Mouse (Mus musculus) heart, postnatal 36 days (tissue): ENCODE measurements around the gene Ak9. TPM values are rescaled to one million over a fixed set of nuclear protein-coding genes. Genes with fewer than 3 reads are reported as not detected.

Experiments used
- DNase-seq, 2 experiments: peaks; one replicate each; pipeline ENCODE4 v3.0.0; 2021 to 2022
- intact Hi-C: fragments of 180-260 bp; cut with DNase I; formaldehyde crosslinking; loops from one replicate; pipeline ENCODE4 v1.15.1; 2025
- total RNA-seq, 2 experiments: library from RNA; stranded (reverse); gene quantifications; 2 replicates each; pipeline ENCODE4 v1.2.3; 2021

The Ak9 gene
- total RNA-seq = not detected

DNA sequence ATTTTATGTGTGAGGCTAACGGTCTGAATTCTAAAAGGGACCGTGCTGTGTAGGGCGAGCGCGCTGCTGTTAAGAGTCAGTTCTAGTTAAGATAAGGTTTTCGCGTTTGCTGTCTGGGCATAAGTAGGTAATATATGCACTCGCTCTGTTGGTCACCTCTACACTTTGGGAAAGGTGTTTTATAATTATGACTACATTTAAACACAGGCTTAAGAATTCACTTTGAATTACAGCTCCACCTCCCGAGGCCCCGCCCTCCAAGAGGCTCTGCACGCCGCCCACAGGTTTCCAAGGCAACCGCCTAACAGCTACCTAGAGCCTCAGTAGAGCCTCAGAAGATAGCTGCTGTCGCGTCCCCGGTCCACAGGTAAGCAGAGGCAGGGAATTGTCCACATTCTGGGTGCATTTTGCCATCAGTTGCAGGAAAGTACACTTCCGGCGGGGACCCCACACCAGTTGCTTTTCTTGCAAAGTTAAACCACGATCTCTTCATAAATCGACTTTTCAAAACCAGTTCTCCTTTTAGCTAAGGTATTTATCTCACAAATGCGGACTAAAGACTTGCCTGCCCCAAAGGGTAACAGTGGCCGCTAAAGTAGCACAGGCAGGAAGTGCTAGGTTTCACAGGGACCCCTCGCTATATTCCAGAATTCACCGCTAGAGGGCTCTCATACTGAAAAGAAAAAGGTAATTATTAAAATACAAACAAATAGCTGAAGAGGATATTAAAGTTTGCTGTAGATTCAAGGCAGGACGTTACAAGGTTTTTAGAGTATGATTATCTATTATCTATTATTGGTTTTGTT lies at the start of gene Ak9:
Gene Ak9 (plus strand): TSS at position 342 of the 806 bp plus-strand sequence.
- peak; percentile 85 to 86 for DNase-seq
- intact Hi-C loops = loop anchor here (5.0 to 10.0 kb wide), 5 partner anchors 151 to 503 kb away; partner anchors contain the start of genes Cdc40, Cep57l1, Sesn1 and Wasf1

DNA sequence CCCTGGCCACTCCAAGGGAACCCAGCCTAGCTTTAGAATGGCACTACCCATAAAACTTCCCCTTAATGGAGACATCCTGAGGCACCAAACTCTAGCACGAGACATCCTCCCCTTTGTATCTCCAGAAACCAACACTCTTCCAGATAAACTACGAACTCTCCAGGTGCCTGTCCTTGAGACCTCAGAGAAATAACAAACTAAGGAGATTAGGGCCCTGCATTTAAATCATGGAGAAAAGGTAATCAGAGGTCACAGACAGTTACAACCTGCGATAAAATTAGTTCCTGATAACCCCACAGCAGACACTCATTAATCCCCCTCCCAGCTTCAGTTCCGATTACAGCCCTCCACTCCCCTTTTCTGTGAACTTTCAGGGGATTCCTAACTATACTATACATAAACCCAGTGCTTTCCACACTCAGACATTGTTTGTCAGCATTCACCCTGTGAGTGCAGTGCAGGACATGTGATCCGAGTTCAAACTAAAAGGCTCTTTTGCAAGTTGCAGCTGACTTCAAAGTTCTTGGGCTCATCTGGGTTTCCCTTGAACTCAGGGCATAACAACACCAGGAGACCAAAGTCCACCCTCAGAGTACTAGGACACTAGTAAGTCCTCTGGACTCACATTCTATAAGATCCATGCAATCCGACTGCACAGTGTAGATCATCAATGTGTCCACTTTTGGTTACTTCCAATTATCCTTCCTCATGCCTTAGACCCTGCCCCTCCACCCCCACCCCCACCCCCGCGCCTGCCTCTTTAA lies 43.4 kb upstream of the Ak9 start:
- DNase-seq = no peak
- intact Hi-C loops = loop anchor here (5.0 kb wide), 1 partner anchor 243 kb away; no protein-coding TSS in a partner anchor

DNA sequence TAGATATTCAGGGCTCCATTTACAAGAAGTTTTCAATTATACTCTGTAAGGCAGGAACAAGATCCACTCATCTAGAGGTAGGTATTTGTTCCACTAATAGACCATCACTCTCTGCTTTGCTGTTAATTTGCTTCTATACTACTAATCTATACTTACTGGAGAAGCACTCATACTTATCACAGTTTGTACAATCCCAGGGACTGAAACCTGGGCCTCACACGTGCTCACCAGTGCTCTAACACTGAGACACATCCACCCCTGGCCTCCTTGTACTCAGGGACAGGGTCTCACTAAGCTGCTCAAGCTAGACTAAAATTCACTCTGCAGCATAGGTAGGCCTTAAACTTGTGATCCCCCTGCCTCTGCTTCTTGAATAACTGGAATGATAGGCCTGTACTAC lies 42.6 kb upstream of the Ak9 start:
- intact Hi-C loops = loop anchor here (5.0 kb wide), 1 partner anchor 244 kb away; no protein-coding TSS in a partner anchor
- DNase-seq = no peak

DNA sequence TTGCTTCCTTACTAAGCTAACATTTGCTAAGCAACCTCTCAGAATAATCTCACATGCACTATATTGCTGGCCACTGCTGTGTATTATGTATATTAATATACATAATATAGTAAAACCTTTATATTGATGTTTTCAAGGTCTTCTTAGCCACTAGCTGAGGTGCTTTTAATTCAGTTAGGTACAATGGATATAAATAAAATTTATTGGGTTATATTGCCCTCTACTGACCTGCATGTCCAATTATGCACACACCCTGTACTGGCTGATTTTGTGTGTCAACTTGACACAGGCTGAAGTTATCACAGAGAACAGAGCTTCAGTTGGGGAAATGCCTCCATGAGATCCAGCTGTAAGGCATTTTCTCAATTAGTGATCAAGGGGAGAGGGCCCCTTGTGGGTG lies 41.9 kb upstream of the Ak9 start:
- intact Hi-C loops = loop anchor here (5.0 kb wide), 1 partner anchor 245 kb away; no protein-coding TSS in a partner anchor
- no peak for DNase-seq

DNA sequence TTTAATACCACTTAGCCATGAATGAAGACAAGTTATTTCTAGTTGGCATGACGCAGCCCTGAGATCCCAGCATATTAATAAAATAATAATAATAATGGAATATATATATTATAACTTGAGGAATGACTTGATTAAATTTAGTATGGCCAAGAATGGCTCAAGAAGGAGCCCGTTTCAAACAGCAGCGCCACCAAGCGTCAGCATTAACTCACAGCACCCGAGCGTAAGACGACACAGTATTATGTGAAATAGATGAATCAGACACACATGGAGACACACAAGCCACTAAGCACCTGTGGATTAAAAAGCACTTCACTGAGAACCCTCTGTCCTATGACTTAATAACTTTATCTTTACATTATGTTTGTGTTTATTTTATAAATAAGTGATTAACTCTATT lies 31.9 kb upstream of the Ak9 start:
- no peak for DNase-seq
- intact Hi-C loops = no loop called here

DNA sequence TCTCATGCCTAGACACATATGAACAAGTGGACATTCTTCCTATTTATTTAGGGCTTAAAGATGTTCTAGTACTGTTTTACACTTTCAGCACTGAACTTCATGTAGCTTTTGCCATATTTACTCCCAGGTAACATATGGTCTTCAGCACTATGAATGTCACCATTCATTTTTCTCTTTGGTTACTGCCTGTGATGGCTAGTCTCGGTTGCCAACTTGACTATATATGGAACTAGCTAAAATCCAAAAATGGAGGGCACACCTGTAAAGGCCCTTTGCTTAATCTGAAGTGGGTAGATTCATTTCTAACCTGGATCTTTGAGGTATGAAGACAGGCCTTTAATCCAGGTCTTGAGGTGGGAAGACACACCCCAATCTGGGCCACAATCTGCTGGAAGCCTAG lies 28.9 kb upstream of the Ak9 start:
- intact Hi-C loops = no loop called here
- DNase-seq = no peak

DNA sequence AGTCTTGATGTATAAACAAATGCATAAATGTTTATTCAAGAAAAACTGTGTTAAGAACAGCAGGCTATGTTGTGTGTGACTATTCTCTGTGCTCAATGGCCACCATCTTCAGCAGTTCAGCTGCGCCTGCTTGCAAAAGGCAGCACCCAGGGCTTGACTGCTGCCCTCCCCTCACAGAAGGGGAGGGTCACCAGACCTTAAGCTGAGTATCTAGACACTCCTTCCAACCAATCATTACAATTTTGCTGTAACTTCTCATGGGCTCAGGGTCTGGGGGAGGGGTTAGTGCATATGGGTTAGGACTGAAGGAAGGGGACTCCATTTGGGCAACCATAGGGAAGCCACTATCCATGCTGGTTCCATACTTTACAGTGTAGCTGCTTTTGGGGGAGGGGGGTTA lies 25.0 kb upstream of the Ak9 start:
- intact Hi-C loops = no loop called here
- no peak for DNase-seq

DNA sequence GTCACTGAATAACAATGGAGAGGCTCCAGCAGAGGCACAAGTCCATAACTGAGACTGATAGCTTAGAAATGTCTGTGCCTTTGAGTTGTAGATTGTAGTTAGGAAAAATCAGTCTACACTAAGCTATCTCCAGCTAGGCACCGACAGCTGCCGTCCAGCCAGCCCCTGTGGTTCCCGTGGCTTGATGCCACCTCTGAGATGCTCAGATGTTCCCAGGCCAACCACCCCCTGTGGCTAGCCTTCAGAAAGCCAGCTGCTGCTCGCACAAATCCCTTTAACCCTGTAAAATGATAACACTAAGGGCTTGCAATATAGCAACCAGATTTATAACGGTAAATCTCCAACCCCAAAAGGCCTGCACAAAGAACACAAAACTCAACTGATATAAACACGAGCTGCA lies 23.6 kb upstream of the Ak9 start:
- intact Hi-C loops = no loop called here
- DNase-seq = no peak

DNA sequence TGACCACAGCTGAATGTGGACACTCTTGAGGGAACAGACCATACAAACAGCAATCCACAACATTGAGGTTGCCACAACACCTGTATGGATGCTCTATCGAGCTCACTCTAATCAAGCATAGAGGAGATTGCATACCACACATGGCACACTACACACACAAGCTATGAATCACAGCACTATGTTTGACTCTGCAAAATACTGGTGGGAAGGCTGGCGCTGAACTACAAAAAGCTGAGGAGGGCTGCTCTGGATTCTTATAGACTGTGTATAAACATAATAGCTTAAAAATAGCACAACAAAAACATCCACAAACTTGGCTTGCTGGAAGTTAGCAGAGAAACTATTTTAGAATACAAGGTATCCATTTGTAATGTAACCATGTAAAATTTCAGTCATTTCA lies 23.0 kb upstream of the Ak9 start:
- DNase-seq = no peak
- intact Hi-C loops = no loop called here

DNA sequence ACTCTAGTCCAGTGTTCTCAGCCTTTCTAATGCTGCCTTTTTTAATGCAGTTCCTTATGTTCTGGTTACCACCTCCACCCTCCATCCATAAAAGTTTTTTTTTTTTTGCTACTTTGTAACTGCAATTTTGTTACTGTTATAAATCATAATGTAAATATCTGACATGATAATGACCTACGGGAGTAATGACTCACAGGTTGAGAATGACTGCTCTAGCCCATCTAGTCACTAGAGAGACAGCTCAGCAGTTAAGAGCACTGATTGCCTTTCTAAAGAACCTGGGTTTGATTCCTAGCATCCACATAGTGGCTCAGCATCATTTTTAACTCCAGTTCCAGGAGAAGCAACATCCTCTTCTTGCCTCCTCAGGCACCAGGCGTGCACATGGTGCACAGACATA lies 21.7 kb upstream of the Ak9 start:
- intact Hi-C loops = no loop called here
- no peak for DNase-seq

DNA sequence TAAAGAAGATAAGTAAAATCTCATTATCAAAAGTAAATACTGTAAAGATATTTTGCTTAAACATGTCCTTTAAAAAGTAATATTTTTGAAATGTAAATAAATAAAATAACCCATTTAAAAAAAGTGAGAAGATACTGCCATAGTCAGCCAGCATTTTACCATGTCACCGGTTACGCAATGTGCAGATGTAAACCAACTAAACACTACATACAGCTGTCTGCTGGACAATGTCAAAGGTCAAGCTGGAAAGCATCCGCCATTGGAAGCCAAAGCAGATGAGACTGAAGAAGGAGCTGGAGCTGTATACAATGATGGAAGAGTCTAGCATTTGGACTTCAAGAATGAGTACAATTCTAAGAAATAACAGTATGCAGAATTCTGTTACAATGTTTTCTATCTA lies 16.2 kb upstream of the Ak9 start:
- DNase-seq = no peak
- intact Hi-C loops = loop anchor here (5.0 kb wide), 1 partner anchor 285 kb away; no protein-coding TSS in a partner anchor

DNA sequence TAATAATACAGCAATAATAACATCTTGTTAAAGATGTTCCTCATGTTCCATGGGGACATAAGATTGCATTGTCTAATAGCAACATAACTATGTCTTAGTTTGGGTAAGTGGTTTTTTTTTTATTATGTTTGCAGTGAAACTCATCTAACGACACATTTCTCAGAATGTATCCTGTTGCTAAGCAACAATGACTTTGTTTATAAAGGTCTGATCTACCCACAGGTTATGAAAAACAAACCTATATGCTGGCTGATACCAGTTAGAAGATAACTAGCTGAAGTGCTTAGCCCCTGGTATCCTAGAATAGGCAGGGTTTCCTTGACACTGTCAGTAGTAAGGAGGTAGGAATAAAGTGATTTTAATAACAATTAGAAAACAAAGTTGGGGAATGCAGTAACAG lies 15.7 kb upstream of the Ak9 start:
- DNase-seq = no peak
- intact Hi-C loops = loop anchor here (5.0 kb wide), 1 partner anchor 286 kb away; no protein-coding TSS in a partner anchor

DNA sequence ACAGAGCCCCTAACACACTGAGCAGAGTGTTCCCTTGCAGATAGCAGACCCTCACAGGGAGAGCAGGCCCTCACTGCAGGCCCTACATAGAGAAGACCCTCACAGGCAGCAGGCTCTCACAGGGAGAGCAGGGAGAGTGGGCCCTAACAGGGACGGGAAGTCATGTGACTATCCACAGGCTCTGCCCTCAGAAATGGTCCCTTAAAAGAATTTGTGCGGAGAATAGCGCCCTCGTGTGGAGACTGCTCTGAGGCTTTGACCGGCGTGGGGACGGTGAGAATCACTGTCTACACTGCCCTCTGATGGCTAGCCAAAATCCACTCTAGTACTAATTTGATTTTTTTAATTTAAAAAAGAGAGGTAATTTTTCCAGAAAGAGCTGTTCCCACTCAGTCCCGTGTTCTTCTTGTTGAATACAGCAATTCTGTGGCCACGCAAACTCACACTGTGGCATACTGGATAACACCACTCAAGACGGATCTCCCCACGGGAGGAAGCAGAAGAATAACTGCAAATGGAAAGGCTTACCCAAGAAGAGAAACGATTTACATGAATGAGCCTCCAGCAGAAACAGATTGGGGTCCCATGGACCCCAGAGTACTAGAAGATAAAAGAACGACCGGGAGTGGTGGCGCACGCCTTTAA lies 14.9 kb upstream of the Ak9 start:
- intact Hi-C loops = loop anchor here (5.0 kb wide), 1 partner anchor 287 kb away; no protein-coding TSS in a partner anchor
- DNase-seq = peak; percentile 74 to 77

DNA sequence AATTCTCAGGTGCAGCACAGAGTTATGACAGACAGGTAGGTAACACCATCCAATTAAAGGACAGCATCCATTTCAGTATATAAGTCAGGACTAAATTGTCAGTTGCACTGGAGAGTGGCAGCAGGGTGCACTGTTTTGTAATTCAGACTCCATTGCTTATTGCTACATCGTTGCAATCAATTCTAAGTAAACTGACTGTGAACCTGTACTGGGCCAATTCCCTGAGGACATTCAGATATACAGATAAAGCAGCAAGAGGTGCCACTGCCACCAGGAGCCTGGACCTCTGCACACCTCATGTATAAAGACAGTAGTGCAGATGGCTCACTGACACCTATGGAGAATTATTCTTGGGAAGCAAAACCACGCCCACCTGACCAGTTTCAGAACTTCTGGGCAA lies 12.8 kb upstream of the Ak9 start:
- intact Hi-C loops = no loop called here
- DNase-seq = no peak

DNA sequence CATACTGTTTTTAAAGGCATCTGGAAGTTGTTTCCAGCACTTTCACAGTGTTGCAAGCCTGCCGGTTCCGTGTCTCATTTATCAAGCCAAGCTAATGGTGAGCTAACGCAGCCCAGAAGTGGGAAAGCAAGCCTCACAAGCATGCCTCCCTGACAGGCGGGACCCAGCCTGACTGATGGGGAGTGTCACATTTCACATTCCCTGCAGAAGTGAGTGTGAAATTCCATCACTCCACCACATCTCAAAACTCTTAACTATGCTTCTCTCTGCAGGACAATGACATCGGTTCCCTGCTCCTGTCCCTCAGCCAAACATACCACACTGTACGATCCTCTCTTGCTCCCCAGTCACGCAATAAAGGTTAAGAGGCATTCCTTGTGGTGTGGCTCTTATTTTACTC lies 10.8 kb upstream of the Ak9 start:
- DNase-seq = peak in 1 of 2 experiments; percentile 11
- intact Hi-C loops = no loop called here

DNA sequence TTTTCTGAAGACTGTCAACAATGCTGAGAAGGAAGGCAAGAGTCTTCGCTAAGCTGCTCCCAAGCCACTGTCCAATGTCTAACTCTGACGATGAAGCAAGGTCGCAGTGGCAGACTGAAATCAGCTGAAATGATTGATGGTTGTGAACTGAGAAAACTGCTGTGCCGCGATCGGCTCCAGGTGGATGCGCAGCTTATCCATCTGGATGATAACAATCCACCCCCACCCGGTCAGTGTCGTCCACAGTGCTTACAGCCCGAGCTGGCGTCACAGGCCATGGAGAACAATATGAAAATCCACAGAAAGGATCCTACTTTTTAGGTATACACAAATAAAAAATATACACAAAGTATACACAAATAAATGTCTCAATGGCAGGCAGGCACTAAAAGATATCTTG lies 9.0 kb upstream of the Ak9 start:
- DNase-seq = no peak
- intact Hi-C loops = no loop called here

DNA sequence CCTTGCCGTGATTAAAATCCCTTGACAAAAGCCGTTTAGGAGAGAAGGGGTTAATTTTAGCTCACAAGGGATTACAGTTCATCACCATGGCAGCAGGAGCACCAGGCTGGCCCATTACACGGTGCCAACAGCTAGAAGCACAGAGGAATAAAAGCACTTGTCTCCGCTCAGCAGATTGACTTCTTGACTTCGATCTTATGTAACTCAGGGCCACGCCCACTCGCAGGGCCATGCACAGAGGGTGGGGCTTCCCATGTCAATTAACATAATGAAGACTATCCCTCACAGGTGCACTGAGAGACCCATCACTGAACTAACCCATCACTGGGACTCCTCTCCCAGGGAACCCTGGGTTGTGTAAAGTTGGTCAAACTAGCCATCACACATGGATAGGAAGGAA lies 8.6 kb upstream of the Ak9 start:
- DNase-seq = no peak
- intact Hi-C loops = no loop called here

DNA sequence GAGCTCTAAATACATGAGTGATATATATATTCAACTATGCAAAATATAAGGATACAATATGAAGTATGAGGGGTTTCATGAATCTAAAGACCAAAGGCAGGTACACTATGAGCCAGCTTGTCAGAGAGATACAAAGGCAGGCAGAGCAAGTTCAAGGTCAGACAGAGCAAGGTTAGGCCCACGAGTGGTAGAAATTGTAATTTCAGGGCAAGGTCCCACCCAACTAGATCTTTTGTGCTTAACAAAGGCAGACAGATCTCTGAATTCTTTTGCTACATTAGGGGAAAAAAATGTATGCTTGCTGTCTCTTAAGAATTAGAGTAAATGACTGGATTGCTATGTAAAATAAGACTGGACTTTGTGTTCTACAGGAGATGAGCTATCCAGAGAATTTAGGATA lies 3.6 kb upstream of the Ak9 start:
- intact Hi-C loops = loop anchor here (5.0 to 10.0 kb wide), 5 partner anchors 155 to 507 kb away; partner anchors contain the start of genes Cdc40, Cep57l1, Sesn1 and Wasf1
- DNase-seq = no peak

DNA sequence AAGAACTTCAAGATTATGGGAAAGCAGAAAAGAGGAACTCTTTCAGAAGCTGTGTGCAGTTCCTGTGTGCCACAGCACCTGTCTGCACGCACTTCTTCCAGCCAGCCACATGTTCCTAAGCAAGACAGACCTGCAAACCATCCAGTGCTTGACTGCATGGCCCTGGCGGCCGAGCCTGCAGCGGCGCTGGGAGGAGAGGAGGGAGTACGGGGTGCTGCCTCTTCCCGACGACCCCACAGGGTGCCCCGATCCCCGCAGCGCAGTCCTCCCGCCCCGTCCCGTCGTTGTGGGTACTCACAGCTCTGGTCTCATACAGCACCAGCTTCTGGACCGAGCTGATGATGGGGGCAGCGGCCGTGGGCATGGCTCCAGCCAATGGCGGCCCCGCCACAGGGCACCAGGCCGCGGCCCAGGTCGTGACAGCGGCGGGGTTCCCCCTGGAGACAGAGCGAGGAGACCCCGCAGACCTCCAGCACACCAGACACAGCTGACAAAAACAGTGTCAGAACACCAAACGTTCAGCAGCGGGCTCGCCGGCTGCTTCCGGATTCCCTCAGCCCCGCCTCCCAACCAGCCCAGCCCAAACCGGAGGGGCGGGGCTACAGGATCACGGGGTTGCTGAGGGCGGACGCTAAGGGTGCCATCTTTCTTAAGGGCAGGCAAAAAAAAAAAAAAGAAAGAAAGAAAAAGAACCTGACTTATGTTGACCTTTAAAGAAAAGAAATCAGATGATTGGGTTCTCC lies 920 bp upstream of the Ak9 start, which contains the start of gene Fig4:
Gene Fig4 (minus strand): TSS at position 572 of the 743 bp plus-strand sequence.
- intact Hi-C loops = loop anchor here (5.0 to 10.0 kb wide), 5 partner anchors 152 to 504 kb away; partner anchors contain the start of genes Cdc40, Cep57l1, Sesn1 and Wasf1
- DNase-seq = peak; percentile 87 to 88

DNA sequence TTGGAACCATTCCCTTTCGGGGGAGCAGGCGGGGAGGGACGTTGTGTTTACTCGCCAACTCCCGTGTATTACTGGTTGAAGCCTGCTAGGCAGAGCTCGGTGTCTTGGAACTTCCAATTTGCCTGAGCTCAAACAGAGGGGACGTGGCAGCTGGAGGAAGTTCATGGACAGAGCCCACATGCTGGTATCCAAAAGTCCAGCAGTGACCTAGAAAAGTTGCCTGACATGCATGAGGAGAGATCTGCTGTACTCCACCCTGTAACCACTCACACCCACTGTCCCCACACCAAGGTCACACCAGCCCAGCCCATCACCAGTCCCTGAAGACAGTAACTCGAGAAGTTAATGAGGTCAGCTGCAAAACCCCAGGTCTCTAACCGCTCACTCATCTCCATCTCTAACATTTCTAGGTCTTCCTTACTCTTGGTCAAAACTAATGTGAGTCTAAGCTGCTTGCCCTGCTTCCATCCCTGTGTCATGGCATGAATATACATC lies 1.2 kb downstream of the Ak9 start:
- no peak for DNase-seq
- intact Hi-C loops = loop anchor here (5.0 to 10.0 kb wide), 5 partner anchors 150 to 502 kb away; partner anchors contain the start of genes Cdc40, Cep57l1, Sesn1 and Wasf1
